Mouse (Mus musculus) 416B (cell line): ENCODE data around the gene Gp1ba.

Source experiments
- DNase-seq: peaks from one replicate; pipeline ENCODE4 v3.0.0; 2011; ENCODE audit warnings: low read depth

Gene Gp1ba

GRCm38 (mm10) chr11:70653345-70654197 lies 14.6 kb downstream of the Gp1ba start:
- peak; percentile 88 for DNase-seq

GRCm38 (mm10) chr11:70654198-70654922 lies 15.4 kb downstream of the Gp1ba start, which contains the start of gene Pfn1:
Gene Pfn1, minus strand, starts transcription at chr11:70654644.
- DNase-seq: peak; percentile 94

DNA sequence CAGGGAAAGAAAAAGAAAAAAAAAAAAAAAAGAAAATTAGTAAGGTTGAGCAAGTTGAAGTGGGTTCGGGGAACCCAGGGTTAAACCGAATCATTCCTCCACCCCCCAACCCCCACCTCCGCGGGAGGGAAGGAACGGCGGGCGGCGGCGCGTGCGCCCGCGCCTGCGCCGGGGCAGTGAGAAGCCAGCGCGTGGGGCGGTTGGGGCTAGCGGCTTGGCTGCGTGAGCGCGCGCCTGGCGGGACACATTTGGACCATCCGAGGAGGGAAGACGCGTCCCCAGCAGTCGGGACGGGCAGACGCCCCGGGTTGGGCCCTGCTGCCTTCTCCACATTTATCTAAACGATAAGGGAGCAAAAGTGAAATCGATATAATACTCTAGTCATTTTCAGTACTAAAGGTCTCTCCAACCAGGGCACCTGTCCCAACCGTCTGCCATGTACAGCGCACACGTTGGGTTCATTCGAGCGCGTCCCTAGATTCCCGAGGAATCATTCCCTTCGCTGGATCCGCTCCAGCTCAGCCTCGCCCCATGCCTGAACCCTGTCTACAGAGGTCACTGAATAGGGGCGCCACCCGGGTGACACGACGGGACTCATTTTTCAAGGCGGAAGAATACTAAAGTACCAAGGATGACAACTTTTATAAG lies 16.1 kb downstream of the Gp1ba start:
- peak; percentile 88 for DNase-seq

DNA sequence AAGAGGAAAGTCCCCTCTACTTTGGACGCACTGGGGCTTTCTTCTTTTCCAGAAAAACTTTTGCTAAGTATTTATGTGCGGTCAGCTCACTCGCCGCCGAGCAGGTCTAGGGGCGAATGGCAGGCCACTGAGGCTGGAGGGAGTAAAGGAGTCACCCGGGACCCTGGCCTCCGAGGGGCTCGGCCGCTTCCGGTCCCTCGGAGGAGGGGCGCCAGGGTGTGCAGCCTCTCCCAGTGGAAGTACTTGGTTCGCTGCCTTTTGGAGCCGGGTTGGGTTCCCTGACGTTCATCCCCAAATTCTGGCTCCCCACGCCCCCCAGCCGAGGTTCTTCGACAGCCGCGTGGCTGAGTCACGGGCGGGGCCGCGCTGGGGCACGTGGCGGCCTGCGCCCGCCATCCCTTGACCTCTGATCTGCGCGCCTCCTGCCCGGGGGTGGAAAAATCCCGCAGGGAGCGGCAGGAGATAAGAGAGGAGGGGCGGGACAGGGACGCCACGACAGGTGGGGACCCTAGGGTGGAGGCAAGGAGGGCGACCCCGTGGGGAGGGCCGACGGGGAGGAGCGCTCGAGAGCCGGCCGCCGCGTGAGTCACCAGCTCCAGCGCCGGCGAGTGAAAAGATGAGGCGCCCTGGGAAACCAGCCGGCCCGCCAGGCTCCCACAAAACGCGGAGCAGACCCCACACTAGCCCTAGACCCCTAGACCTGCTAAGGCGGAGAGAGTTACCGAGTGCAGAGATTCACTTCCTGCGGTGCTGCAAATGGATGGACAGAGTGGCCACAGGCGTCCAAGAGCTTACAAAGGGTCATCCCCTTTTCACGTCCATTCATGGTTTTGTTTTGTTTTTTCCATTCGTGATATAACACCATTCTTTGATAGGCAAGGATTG lies 16.9 kb downstream of the Gp1ba start:
- DNase-seq: peak; percentile 81

DNA sequence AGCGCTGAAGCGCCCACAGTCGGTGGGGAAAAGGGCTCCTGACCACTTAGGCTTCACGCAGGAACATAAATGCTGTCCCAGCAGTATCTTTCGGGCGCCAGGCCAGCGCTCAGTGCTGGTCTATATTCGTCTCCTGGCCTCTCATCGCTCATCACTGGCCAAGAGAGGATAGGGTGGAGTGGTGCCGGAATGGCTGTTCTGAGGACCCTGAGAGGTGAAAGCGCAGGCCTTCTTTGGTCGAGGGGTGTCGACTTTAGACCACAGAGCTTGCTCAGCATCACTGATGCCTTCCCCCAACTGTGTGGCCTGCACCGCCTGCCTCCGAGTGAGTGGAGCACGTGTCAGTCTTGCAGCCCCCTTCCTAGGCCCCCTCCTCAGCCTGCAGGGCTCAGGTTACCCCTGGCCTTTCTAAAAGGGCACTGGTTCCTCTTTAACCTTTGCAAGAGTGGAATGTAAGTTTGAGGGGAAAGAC lies 17.6 kb downstream of the Gp1ba start:
- peak; percentile 65 for DNase-seq

DNA sequence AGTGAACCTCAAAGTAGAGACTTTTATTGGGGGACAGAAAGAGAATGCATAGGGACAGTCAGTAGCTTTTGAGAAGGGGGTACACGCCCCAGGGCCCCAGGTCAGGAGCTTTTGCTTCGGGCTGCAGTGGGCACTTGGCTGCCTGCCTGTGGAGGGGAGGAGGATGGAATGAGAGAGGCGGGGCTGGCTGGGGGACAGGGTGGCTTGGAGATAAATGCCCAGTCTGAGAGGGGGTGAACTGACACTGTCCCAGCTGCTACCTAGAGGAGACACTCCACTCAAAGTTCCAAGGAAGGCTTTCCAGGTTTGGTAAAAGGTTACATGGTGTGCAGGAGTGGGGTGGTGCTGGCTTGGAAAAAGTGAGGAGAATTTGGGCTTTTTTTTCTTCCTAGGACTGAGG lies 18.0 kb downstream of the Gp1ba start, which contains the start of gene Eno3:
Gene Eno3 (plus strand): TSS at position 239 of the 400 bp plus-strand sequence.
- DNase-seq: peak; percentile 46

- no peak for DNase-seq
Measured at GRCm38 (mm10) chr11:70657573-70657972, 18.7 kb downstream of the Gp1ba start.

- no peak for DNase-seq
Measured at GRCm38 (mm10) chr11:70657991-70658390, 19.1 kb downstream of the Gp1ba start.

GRCm38 (mm10) chr11:70658521-70658920 lies 19.6 kb downstream of the Gp1ba start:
- no peak for DNase-seq

DNA sequence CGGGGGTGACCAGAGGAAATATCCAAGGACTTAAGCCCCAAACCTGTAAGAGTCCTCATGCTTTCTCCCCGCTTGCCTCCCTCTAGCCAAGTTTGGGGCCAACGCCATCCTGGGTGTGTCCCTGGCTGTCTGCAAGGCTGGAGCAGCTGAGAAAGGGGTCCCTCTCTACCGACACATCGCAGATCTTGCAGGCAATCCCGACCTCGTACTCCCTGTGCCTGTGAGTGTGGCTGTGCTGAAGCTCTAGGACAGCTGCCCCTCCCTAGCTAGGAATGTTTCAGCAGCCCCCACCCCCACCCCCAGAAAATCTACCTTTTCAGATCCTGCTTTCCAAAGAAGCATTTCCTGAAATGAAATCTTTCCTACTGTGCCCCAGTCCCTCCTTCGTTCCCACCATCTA lies 20.0 kb downstream of the Gp1ba start:
- no peak for DNase-seq

- no peak for DNase-seq
Measured at GRCm38 (mm10) chr11:70660571-70660970, 21.6 kb downstream of the Gp1ba start.

DNA sequence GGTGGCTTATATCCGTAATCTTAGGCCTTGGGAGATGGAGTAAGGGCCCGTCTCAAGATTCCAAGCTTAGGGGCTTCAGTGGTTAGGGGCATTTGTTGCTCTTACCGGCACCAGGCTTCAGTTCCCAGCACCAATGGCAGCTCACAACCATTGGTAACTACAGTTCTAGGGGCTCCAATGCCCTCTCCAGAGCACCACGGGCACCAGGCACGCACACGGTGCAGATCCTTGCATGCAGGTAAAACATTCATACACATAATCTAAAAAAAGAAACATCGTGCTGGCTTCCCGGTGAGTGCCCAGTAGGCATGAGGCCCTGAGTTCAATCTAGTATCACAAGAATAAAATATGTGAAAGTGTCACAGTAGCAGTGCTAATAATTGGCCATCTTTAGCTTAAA lies 24.2 kb downstream of the Gp1ba start:
- DNase-seq: no peak

- no peak for DNase-seq
Measured at GRCm38 (mm10) chr11:70663957-70664356, 25.0 kb downstream of the Gp1ba start.

GRCm38 (mm10) chr11:70664741-70665140 lies 25.8 kb downstream of the Gp1ba start:
- DNase-seq: no peak

DNA sequence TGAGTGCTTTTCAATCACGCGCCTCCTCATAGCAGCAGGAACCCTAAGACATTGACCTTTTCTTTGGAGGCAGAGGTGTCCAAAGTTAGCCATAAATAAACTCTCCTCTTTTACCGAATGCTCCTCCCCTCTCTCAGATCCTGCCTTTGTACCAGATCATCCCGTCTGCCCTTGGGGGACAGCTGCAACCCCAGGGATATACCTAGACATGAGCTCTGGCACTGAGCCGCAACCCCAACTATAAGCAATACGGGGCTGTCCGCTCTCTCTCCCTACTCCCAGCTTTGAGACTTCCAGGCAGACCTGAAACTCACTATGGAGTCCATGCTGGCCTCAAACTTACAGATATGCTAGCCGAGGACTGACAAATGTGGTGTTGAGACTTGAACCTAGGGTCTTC lies 27.8 kb downstream of the Gp1ba start:
- no peak for DNase-seq

DNA sequence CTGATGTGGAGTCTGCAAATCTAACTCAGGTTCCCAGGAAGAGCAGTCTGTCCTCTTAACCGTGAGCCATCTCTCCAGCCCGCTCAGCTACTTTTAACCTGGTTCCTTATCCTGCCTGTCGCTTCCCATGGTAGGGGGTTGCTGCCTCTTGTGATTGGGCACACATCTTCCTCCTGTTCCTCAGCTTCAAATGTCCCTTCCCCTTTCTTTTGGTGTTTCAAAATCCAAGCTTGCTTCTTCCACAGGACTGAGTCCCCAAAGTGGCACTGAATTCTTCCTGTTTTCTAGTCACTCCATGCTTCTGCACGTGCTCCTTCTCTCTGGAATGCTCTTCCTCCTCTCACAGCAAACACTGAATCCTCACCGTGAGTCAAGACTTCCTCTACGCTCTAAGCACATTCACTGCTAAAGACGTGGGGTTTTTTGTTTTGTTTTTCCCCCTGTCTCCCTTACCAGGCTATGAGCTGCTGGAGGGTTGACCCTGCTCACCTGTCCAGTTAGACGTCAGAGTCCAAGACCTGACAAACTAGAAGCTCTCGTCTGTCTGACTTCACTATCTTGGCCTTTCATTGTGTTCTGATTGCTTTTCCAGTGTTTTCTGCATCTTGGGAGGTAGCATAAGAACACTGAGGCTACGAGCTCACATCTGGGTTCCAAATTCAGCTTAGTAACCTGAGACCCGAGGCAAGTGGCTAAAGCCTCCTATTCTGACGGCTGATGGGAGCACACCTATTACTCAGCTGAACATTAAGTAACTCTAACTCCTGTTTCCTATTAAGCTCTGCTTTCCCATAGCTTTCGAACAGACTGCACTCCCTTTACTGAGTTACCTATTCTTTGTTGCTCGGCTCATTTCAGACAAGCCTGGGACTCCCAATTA lies 28.6 kb downstream of the Gp1ba start:
- peak; percentile 21 for DNase-seq

DNA sequence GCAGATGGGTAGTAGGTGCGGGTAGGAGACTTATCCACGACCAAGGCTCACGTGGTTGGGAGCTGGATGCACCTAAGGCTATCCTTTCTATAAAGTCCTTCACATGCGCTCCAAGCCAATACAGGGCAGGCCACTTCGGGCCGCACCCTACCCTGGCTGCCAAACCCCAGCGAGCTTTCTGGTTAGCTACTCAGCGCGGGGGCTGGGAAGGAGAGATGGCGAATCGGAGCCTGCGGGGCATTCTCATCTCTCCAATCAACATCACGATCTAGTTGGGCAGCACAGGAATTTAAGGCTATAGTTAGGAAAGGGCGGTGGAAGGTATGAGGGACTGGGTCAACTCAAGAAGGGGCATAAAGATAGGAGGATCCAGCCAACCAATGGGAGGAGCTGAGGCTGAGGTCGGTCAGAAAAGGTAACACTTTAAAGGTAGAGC lies 29.4 kb downstream of the Gp1ba start:
- no peak for DNase-seq

- peak; percentile 100 for DNase-seq
Measured at GRCm38 (mm10) chr11:70668771-70669505, 30.0 kb downstream of the Gp1ba start, which contains the start of gene Spag7. Gene Spag7, minus strand, starts transcription at chr11:70669416.

GRCm38 (mm10) chr11:70669582-70670345 lies 30.8 kb downstream of the Gp1ba start:
- DNase-seq: peak; percentile 92
